Mouse (Mus musculus) midbrain, embryonic 14.5 days (tissue): ENCODE measurements around the gene Tle2. TPM values are rescaled to one million over a fixed set of nuclear protein-coding genes. Genes with fewer than 3 reads are reported as not detected.
A peak's percentile ranks its signal among the peaks of the same experiment; 100 is the strongest.

ENCODE experiments used
- ATAC-seq: fragments of 200-750 bp; cut with Nextera tagmentation; 2 replicates; pipeline ENCODE4 v1.8.0; 2017; ENCODE audit warnings: moderate number of reproducible peaks, moderate library complexity; ENCODE audit not compliant: low FRiP score, low TSS enrichment
- DNase-seq: peaks from one replicate; pipeline ENCODE4 v3.0.0-alpha.2; 2015
- H3K27ac ChIP-seq: fragments of 300-500 bp; sonication (generic); replicated peaks from 2 replicates; pipeline ENCODE4 v1.5.1; 2014; ENCODE audit warnings: mild to moderate bottlenecking, low read depth, low read length, moderate library complexity
- H3K27me3 ChIP-seq: fragments of 300-500 bp; sonication (generic); 2 replicates; pipeline ENCODE4 v1.6.1; 2014; ENCODE audit warnings: low read length, control low read depth, mixed read lengths; ENCODE audit not compliant: control insufficient read depth, insufficient read depth
- H3K36me3 ChIP-seq: fragments of 300-500 bp; sonication (generic); 2 replicates; pipeline ENCODE4 v1.6.1; 2014; ENCODE audit warnings: low read length, control low read depth; ENCODE audit not compliant: control insufficient read depth, insufficient read depth
- H3K4me1 ChIP-seq: fragments of 300-500 bp; sonication (generic); 2 replicates; pipeline ENCODE4 v1.6.1; 2014; ENCODE audit warnings: mild to moderate bottlenecking, antibody characterized with exemption, low read length, control low read depth; ENCODE audit not compliant: control insufficient read depth, insufficient read depth
- H3K4me2 ChIP-seq: fragments of 300-500 bp; sonication (generic); 2 replicates; pipeline ENCODE4 v1.6.1; 2014; ENCODE audit warnings: mild to moderate bottlenecking, low read length, moderate library complexity
- H3K4me3 ChIP-seq: fragments of 300-500 bp; sonication (generic); replicated peaks from 2 replicates; pipeline ENCODE4 v1.5.1; 2014; ENCODE audit warnings: low read depth, low read length
- H3K9ac ChIP-seq: fragments of 300-500 bp; sonication (generic); replicated peaks from 2 replicates; pipeline ENCODE4 v1.6.1; 2014; ENCODE audit warnings: mild to moderate bottlenecking, low read length, moderate library complexity
- H3K9me3 ChIP-seq: fragments of 300-500 bp; sonication (generic); 2 replicates; pipeline ENCODE4 v1.6.1; 2016; ENCODE audit warnings: low read length, control low read depth, mixed read lengths; ENCODE audit not compliant: control insufficient read depth
- WGBS: fragments of 180-500 bp; shearing (Covaris S2); extraction: QIAGEN DNeasy Blood & Tissue Kit; methylation state at CpG from one replicate; pipeline ENCODE4 v1.1.7; 2014; 5-methylcytosine and 5-hydroxymethylcytosine counted together
- polyA plus RNA-seq: library from polyadenylated mRNA; unstranded; fragments of >200 nt; fragmentation: Nextera tagmentation; extraction: Ambion mirVana; gene quantifications from 2 replicates; pipeline ENCODE4 v1.2.1, GENCODE M21; 2014

The Tle2 gene
- polyA plus RNA-seq: 20.4 and 25.7 TPM in 2 replicates

GRCm38 (mm10) chr10:81574081-81575056, at the start of gene Tle2:
Gene Tle2, plus strand, starts transcription at chr10:81574561.
- H3K27me3 ChIP-seq: peaks cover 47% of the 10 kb centered on the region
- DNase-seq (no peak), ATAC-seq (no peak)
- H3K9ac ChIP-seq: peak within 1 kb of the TSS; percentile 65
- H3K36me3 ChIP-seq: no peaks in the 10 kb centered on the region
- H3K4me3 ChIP-seq: peak within 1 kb of the TSS; percentile 52
- H3K9me3 ChIP-seq: no peaks in the 10 kb centered on the region
- H3K4me2 ChIP-seq: peak within 1 kb of the TSS; percentile 73
- H3K27ac ChIP-seq: peak within 1 kb of the TSS; percentile 68
- WGBS: 16% methylated on average over 10 of the region's 10 CpGs
- H3K4me1 ChIP-seq: peaks cover 45% of the 10 kb centered on the region

- Histone ChIP-seq H3K27ac (no peak overlapping the region), H3K4me1 (no peaks in the 10 kb centered on the region), H3K9ac (no peak overlapping the region), H3K4me2 (no peak overlapping the region), H3K27me3 (no peaks in the 10 kb centered on the region), H3K36me3 (peaks cover 17% of the 10 kb centered on the region), H3K9me3 (no peaks in the 10 kb centered on the region), H3K4me3 (no peak overlapping the region)
- no peak for ATAC-seq
- DNase-seq: no peak
- WGBS: 66% methylated on average over 12 of the region's 13 CpGs
Measured at GRCm38 (mm10) chr10:81525017-81525694, 49.2 kb upstream of the Tle2 start.

GRCm38 (mm10) chr10:81526779-81527178, 47.6 kb upstream of the Tle2 start:
- ATAC-seq (no peak; the same call in 1 of the 2 replicates), DNase-seq (peak; percentile 80)
- Histone ChIP-seq H3K27ac (no peak overlapping the region), H3K4me2 (no peak overlapping the region), H3K4me1 (no peaks in the 10 kb centered on the region), H3K9ac (no peak overlapping the region), H3K36me3 (peaks cover 32% of the 10 kb centered on the region), H3K9me3 (no peaks in the 10 kb centered on the region), H3K27me3 (no peaks in the 10 kb centered on the region), H3K4me3 (no peak overlapping the region)
- WGBS: 15% methylated on average over 14 of the region's 14 CpGs

- H3K9ac ChIP-seq: no peak overlapping the region
- ATAC-seq (no peak), DNase-seq (no peak)
- H3K4me1 ChIP-seq: no peaks in the 10 kb centered on the region
- H3K4me3 ChIP-seq: no peak overlapping the region
- H3K4me2 ChIP-seq: no peak overlapping the region
- no peak overlapping the region for H3K27ac ChIP-seq
- H3K27me3 ChIP-seq: no peaks in the 10 kb centered on the region
- 69% methylated on average over 16 of the region's 16 CpGs for WGBS
- peaks cover 38% of the 10 kb centered on the region for H3K36me3 ChIP-seq
- H3K9me3 ChIP-seq: no peaks in the 10 kb centered on the region
Measured at GRCm38 (mm10) chr10:81534826-81535225, 39.5 kb upstream of the Tle2 start.

- DNase-seq: no peak
- Histone ChIP-seq H3K27ac (no peak overlapping the region), H3K9me3 (no peaks in the 10 kb centered on the region), H3K27me3 (no peaks in the 10 kb centered on the region), H3K36me3 (peaks cover 19% of the 10 kb centered on the region), H3K9ac (no peak overlapping the region), H3K4me1 (peaks cover under 1% of the 10 kb centered on the region; the same call in 1 of the 2 replicates), H3K4me3 (no peak overlapping the region), H3K4me2 (no peak overlapping the region)
- WGBS: 78% methylated on average over 6 of the region's 6 CpGs
- ATAC-seq: no peak
Measured at GRCm38 (mm10) chr10:81536734-81537133, 37.6 kb upstream of the Tle2 start.

- no peak for ATAC-seq
- no peaks in the 10 kb centered on the region for H3K27me3 ChIP-seq
- DNase-seq: no peak
- no peak overlapping the region for H3K9ac ChIP-seq
- H3K4me3 ChIP-seq: no peak overlapping the region
- WGBS: 88% methylated on average over 2 of the region's 2 CpGs
- no peak overlapping the region for H3K27ac ChIP-seq
- peaks cover 15% of the 10 kb centered on the region for H3K36me3 ChIP-seq
- peaks cover 4% of the 10 kb centered on the region; the same call in 1 of the 2 replicates for H3K4me1 ChIP-seq
- no peak overlapping the region for H3K4me2 ChIP-seq
- H3K9me3 ChIP-seq: no peaks in the 10 kb centered on the region
Measured at GRCm38 (mm10) chr10:81537429-81537828, 36.9 kb upstream of the Tle2 start.

- Histone ChIP-seq H3K9me3 (no peaks in the 10 kb centered on the region), H3K4me1 (peaks cover 14% of the 10 kb centered on the region), H3K36me3 (peaks cover 6% of the 10 kb centered on the region; the same call in 1 of the 2 replicates), H3K9ac (no peak overlapping the region), H3K27ac (no peak overlapping the region), H3K4me2 (no peak overlapping the region), H3K4me3 (no peak overlapping the region), H3K27me3 (no peaks in the 10 kb centered on the region)
- 93% methylated on average over 3 of the region's 3 CpGs for WGBS
- ATAC-seq: no peak
- no peak for DNase-seq
Measured at GRCm38 (mm10) chr10:81538321-81539048, 35.9 kb upstream of the Tle2 start.

GRCm38 (mm10) chr10:81541363-81541762, 33.0 kb upstream of the Tle2 start:
- DNase-seq (no peak), ATAC-seq (no peak)
- H3K4me2 ChIP-seq: no peak overlapping the region
- no peaks in the 10 kb centered on the region for H3K27me3 ChIP-seq
- 97% methylated on average over 5 of the region's 5 CpGs for WGBS
- H3K4me1 ChIP-seq: peaks cover 24% of the 10 kb centered on the region
- H3K9ac ChIP-seq: peak overlapping the region; percentile 9; the same call in 1 of the 2 replicates
- H3K36me3 ChIP-seq: 0 out of 2 replicates have a peak, but pooled peaks cover 6% of the 10 kb centered on the region
- no peak overlapping the region for H3K4me3 ChIP-seq
- H3K27ac ChIP-seq: no peak overlapping the region
- H3K9me3 ChIP-seq: no peaks in the 10 kb centered on the region
